Mouse (Mus musculus) kidney, adult 2 months (tissue): Measurements from ENCODE around the gene Zfp423.

Source experiments
- CTCF ChIP-seq: fragments of 200-500 bp; conservative IDR thresholded peaks from 2 replicates; pipeline ENCODE4 v1.5.1; 2011; ENCODE audit warnings: low read depth, mild to moderate bottlenecking, control low read depth, low read length, moderate library complexity, mixed read lengths; ENCODE audit not compliant: insufficient read depth, insufficient read length
- POLR2A ChIP-seq: fragments of 200-500 bp; IDR thresholded peaks from one replicate; pipeline ENCODE4 v1.6.1; 2011; ENCODE audit warnings: low read depth, low read length, control low read depth

GRCm38 (mm10) chr8:87803437-87803836, 156.0 kb downstream of the Zfp423 start:
- TF ChIP-seq CTCF (no peak), POLR2A (no peak)
